Mouse (Mus musculus) megakaryocyte-erythroid progenitor cell, adult 5 weeks (primary cell): ENCODE results near the gene Olfr1500. TPM values are rescaled to one million over a fixed set of nuclear protein-coding genes. Genes with fewer than 3 reads are reported as not detected.

ENCODE experiments used
- polyA plus RNA-seq: library from polyadenylated mRNA; stranded (reverse); fragments of >175 nt; gene quantifications from 2 replicates; pipeline ENCODE4 v1.2.3, GENCODE M21; 2012

The Olfr1500 gene
- not detected in 2 replicates for polyA plus RNA-seq

GRCm38 (mm10) chr19:13830388-13830787, at the start of gene Olfr1500:
TSS of gene Olfr1500 (minus strand) at chr19:13830488.

GRCm38 (mm10) chr19:13861495-13861894, 31.2 kb upstream of the Olfr1500 start, which contains the start of gene Olfr1502:
TSS of gene Olfr1502 (plus strand) at chr19:13861795.

GRCm38 (mm10) chr19:13850592-13850991, 20.3 kb upstream of the Olfr1500 start, which contains the start of gene Olfr1501:
TSS of gene Olfr1501 (minus strand) at chr19:13850692.

GRCm38 (mm10) chr19:13819347-13819746, 10.9 kb downstream of the Olfr1500 start, which contains the start of gene Olfr1499:
TSS of gene Olfr1499 (minus strand) at chr19:13819447.

GRCm38 (mm10) chr19:13798102-13798501, 32.2 kb downstream of the Olfr1500 start, which contains the start of gene Olfr1497:
TSS of gene Olfr1497 (minus strand) at chr19:13798202.

GRCm38 (mm10) chr19:13777578-13777977, 52.7 kb downstream of the Olfr1500 start, which contains the start of gene Olfr1496:
TSS of gene Olfr1496 (plus strand) at chr19:13777878.

Other genes starting within 250 kb of the Olfr1500 start
- not detected in 2 replicates for gene Olfr1484, start 247.0 kb downstream of the Olfr1500 start, polyA plus RNA-seq
- not detected in 2 replicates for gene Olfr1487, start 213.1 kb downstream of the Olfr1500 start, polyA plus RNA-seq
- gene Olfr1489, start 198.9 kb downstream of the Olfr1500 start, polyA plus RNA-seq, result 0.01 TPM in 1 of 2 replicates, not detected in the other
- gene Olfr1490, start 179.4 kb downstream of the Olfr1500 start, polyA plus RNA-seq, result not detected in 2 replicates
- not detected in 2 replicates for gene Olfr1491, start 133.2 kb downstream of the Olfr1500 start, polyA plus RNA-seq
- not detected in 2 replicates for gene Olfr1493-ps1, start 107.2 kb downstream of the Olfr1500 start, polyA plus RNA-seq
- not detected in 2 replicates for gene Olfr1494, start 90.8 kb downstream of the Olfr1500 start, polyA plus RNA-seq
- gene Olfr1495, start 65.9 kb downstream of the Olfr1500 start, polyA plus RNA-seq, result not detected in 2 replicates
- gene Olfr1496, start 52.6 kb downstream of the Olfr1500 start, polyA plus RNA-seq, result not detected in 2 replicates
- gene Olfr1497, start 32.3 kb downstream of the Olfr1500 start, polyA plus RNA-seq, result not detected in 2 replicates
- gene Olfr1499, start 11.0 kb downstream of the Olfr1500 start, polyA plus RNA-seq, result not detected in 2 replicates
- gene Olfr1501, start 20.2 kb upstream of the Olfr1500 start, polyA plus RNA-seq, result not detected in 2 replicates
- 0.10 TPM in 1 of 2 replicates, not detected in the other for gene Olfr1502, start 31.3 kb upstream of the Olfr1500 start, polyA plus RNA-seq
- gene Olfr1504, start 67.4 kb upstream of the Olfr1500 start, polyA plus RNA-seq, result not detected in 2 replicates
- gene Olfr1505, start 83.0 kb upstream of the Olfr1500 start, polyA plus RNA-seq, result not detected in 2 replicates